Mouse (Mus musculus) C2C12 (cell line): ENCODE results near the gene Nes. TPM values are rescaled to one million over a fixed set of nuclear protein-coding genes. Genes with fewer than 3 reads are reported as not detected.

ENCODE experiments used
- H3K27me3 ChIP-seq: one replicate; pipeline ENCODE4 v1.6.1; 2011; ENCODE audit not compliant: control insufficient read depth, insufficient read depth, insufficient read length
- H3K36me3 ChIP-seq: one replicate; pipeline ENCODE4 v1.6.1; 2011; ENCODE audit not compliant: control insufficient read depth, insufficient read depth
- H3K4me3 ChIP-seq: one replicate; pipeline ENCODE4 v1.5.1; 2011; ENCODE audit warnings: mild to moderate bottlenecking, control low read depth; ENCODE audit not compliant: poor library complexity, insufficient read depth, severe bottlenecking
- H3K79me2 ChIP-seq: one replicate; pipeline ENCODE4 v1.6.1; 2011; ENCODE audit not compliant: control insufficient read depth, insufficient read depth
- H3K79me3 ChIP-seq: one replicate; pipeline ENCODE4 v1.6.1; 2011; ENCODE audit warnings: low read depth, control low read depth
- H3ac ChIP-seq: one replicate; pipeline ENCODE3; 2011; ENCODE audit warnings: low read depth; ENCODE audit not compliant: control insufficient read depth, insufficient read length
- CEBPB ChIP-seq: IDR thresholded peaks from one replicate; pipeline ENCODE4 v1.6.1; 2011; ENCODE audit warnings: low read depth, mild to moderate bottlenecking, control low read depth, moderate library complexity
- CTCF ChIP-seq: IDR thresholded peaks from one replicate; pipeline ENCODE4 v1.5.1; 2011; ENCODE audit not compliant: control insufficient read depth, insufficient read depth, insufficient read length
- FOSL1 ChIP-seq: IDR thresholded peaks from one replicate; pipeline ENCODE4 v1.8.0; 2011; ENCODE audit warnings: mild to moderate bottlenecking, low read length; ENCODE audit not compliant: poor library complexity, insufficient read depth, severe bottlenecking
- MAX ChIP-seq: IDR thresholded peaks from one replicate; pipeline ENCODE4 v1.6.1; 2011; ENCODE audit warnings: mild to moderate bottlenecking, control low read depth
- MYOD1 ChIP-seq: IDR thresholded peaks from one replicate; pipeline ENCODE4 v1.6.1; 2011; ENCODE audit warnings: low read depth; ENCODE audit not compliant: control insufficient read depth, insufficient read length
- MYOG ChIP-seq: IDR thresholded peaks from one replicate; pipeline ENCODE4 v1.6.1; 2011; ENCODE audit not compliant: control insufficient read depth, insufficient read length; ENCODE audit errors: extremely low read depth
- USF1 ChIP-seq: IDR thresholded peaks from one replicate; pipeline ENCODE4 v1.6.1; 2011; ENCODE audit warnings: low read depth, mild to moderate bottlenecking, control low read depth, moderate library complexity
- polyA plus RNA-seq: library from polyadenylated mRNA; unstranded; fragments of >200 nt; fragmentation: generic; extraction: Trizol; gene quantifications from one replicate; pipeline ENCODE4 v1.2.1, GENCODE M21; 2012; ENCODE audit warnings: missing spikeins

The Nes gene
- polyA plus RNA-seq, 1 experiment: 158 TPM

DNA sequence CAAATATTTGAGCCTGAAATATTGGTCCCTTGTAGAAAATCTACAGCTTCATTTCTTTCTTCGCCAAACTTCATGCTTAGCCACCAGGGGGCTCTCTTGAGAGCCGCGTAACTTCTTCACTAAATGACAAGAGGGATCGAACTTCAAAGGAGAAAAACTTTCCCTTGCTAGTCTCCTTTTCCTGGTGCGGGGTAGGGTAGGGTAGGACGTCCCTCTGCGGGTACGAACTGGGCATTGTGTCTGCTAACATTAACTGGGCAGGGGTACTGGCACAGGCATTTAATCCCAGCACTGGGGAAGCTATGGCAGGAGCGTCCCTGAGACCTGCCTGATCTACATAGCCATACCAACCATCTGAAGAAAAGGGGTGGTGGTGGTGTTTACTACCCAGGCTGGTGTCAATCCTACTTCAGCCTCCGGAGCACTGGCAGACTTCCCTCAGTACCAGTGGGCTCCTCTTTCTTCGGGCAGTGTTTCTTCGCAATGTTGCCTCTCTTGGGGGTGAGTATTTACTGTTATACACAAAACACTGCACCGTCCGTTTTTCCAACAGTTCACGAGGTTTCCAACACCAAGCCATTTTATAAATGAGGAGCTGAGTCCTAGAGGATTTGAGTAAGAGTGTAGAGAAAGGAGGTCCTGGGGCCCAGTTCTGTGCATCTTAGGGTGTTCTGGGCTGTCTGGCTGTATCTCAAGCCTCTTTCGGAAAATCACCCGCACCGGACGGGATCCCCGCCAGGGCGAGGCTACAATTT is 517 bp upstream of the Nes start:
- Histone ChIP-seq H3ac (peak overlapping the region; percentile 76), H3K79me3 (peaks cover 42% of the 10 kb centered on the region), H3K36me3 (peaks cover 24% of the 10 kb centered on the region), H3K79me2 (peaks cover 45% of the 10 kb centered on the region), H3K27me3 (no peaks in the 10 kb centered on the region), H3K4me3 (peak overlapping the region; percentile 72)
- TF ChIP-seq CTCF (no peak), CEBPB (no peak), FOSL1 (no peak), MAX (no peak)

GRCm38 (mm10) chr3:87971489-87972202 is 768 bp downstream of the Nes start:
- H3K79me3 ChIP-seq: peaks cover 46% of the 10 kb centered on the region
- peaks cover 56% of the 10 kb centered on the region for H3K79me2 ChIP-seq
- H3K4me3 ChIP-seq: peak overlapping the region; percentile 72
- H3K27me3 ChIP-seq: no peaks in the 10 kb centered on the region
- TF ChIP-seq CEBPB (no peak), FOSL1 (no peak), USF1 (no peak), MYOG (no peak), CTCF (no peak), MAX (no peak)
- peaks cover 36% of the 10 kb centered on the region for H3K36me3 ChIP-seq
- H3ac ChIP-seq: peak overlapping the region; percentile 85

- Histone ChIP-seq H3K79me2 (peaks cover 57% of the 10 kb centered on the region), H3K36me3 (peaks cover 42% of the 10 kb centered on the region), H3K4me3 (peak overlapping the region; percentile 72), H3K27me3 (no peaks in the 10 kb centered on the region), H3K79me3 (peaks cover 48% of the 10 kb centered on the region), H3ac (peak overlapping the region; percentile 85)
- no peak for TF ChIP-seq CTCF
- no peak for TF ChIP-seq CEBPB
- TF ChIP-seq MYOD1: peak; percentile 76
- TF ChIP-seq MYOG: no peak
- TF ChIP-seq USF1: no peak
These were observed 1.4 kb downstream of the Nes start for GRCm38 (mm10) chr3:87972203-87972664.

DNA sequence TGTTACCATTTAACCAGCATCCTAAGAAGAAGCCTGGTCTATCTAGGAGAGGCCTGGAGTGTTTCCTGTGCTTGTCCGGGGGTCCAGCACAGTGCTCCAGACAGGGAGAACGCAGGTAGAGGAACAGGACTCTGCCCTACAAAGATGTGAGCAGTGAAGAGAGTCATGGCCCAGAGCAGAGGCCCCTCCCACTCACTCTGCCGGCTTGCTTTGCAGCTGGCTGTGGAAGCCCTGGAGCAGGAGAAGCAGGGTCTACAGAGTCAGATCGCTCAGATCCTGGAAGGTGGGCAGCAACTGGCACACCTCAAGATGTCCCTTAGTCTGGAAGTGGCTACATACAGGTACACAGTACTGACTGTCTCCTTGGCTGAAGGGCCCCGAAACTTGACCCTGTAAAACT is 1.9 kb downstream of the Nes start:
- Histone ChIP-seq H3K4me3 (peak overlapping the region; percentile 72), H3ac (peak overlapping the region; percentile 85), H3K79me2 (peaks cover 57% of the 10 kb centered on the region), H3K27me3 (no peaks in the 10 kb centered on the region), H3K79me3 (peaks cover 48% of the 10 kb centered on the region), H3K36me3 (peaks cover 48% of the 10 kb centered on the region)
- no peak for TF ChIP-seq USF1
- TF ChIP-seq CTCF: no peak
- TF ChIP-seq FOSL1: no peak
- TF ChIP-seq CEBPB: no peak
- no peak for TF ChIP-seq MYOG
- no peak for TF ChIP-seq MAX
- no peak for TF ChIP-seq MYOD1

DNA sequence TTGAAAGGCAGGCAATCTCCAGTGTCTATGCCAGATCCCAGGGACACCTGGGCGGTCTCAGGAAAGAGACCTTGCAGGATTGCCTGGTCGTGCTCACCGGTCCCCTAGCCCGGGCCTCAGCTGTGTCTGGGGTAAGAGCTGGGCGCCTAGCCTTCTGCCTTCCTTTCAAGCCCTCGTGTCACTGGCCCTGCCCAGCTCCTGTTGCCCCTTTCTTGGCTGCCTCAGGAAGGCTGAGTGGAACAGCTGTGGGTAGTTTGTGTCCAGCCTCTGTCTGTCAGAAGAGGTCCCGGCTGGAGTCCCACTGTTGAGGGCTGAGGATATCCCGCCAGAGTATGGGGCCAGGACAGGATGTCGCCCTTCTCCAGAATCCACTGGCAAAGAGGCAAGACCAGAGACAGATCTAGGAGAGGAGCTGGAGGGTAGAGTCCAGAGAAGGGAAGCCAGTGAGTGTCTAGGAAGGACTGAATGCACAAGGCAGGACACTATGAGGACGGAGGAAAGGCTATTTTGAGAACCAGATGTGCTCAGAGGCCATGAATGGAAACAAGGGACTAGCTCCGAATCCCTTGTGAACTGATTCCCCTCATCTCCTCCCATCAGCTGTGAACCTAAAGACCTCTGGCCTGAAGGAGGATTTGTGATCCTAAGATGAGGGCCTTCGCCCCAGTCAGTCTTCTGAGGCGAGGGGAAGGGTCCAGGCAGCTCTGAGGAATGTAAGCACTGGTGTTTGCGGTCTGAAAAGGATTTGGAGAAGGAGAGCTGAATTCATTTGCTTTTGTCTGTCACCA is 2.9 kb downstream of the Nes start:
- peaks cover 56% of the 10 kb centered on the region for H3K36me3 ChIP-seq
- peaks cover 48% of the 10 kb centered on the region for H3K79me3 ChIP-seq
- H3K27me3 ChIP-seq: no peaks in the 10 kb centered on the region
- peak overlapping the region; percentile 85 for H3ac ChIP-seq
- H3K79me2 ChIP-seq: peaks cover 57% of the 10 kb centered on the region
- peak overlapping the region; percentile 72 for H3K4me3 ChIP-seq
- TF ChIP-seq MAX: no peak
- no peak for TF ChIP-seq MYOG
- no peak for TF ChIP-seq USF1
- TF ChIP-seq MYOD1: no peak
- TF ChIP-seq CEBPB: no peak
- TF ChIP-seq CTCF: no peak
- TF ChIP-seq FOSL1: no peak
